Mouse (Mus musculus) granulocyte monocyte progenitor cell, adult 5-6 weeks (primary cell): ENCODE results near the gene Olfr1445. TPM values are rescaled to one million over a fixed set of nuclear protein-coding genes. Genes with fewer than 3 reads are reported as not detected.

Experiments
- ATAC-seq: replicated peaks from 2 replicates; pipeline ENCODE4 v1.8.0; 2016; ENCODE audit warnings: mild to moderate bottlenecking, moderate TSS enrichment, inconsistent platforms; ENCODE audit not compliant: poor library complexity, severe bottlenecking
- total RNA-seq, 2 experiments: library from RNA; stranded (forward) in 1 of 2; stranded (reverse) in 1 of 2; fragments of 200-712, 200-1000 nt in 1 of 2; fragments of >200 nt in 1 of 2; fragmentation: Nextera tagmentation in 1 of 2; gene quantifications; 2 replicates each; pipeline ENCODE4 v1.2.3; 2014 to 2017

The Olfr1445 gene
- total RNA-seq (2014; fragmentation: Nextera tagmentation) (not detected in 2 replicates), total RNA-seq (2017) (not detected in 2 replicates)

- ATAC-seq = no peak
Observed at GRCm38 (mm10) chr19:12883555-12883954, at the start of gene Olfr1445. TSS of gene Olfr1445 (plus strand) at chr19:12883855.

- ATAC-seq = no peak
Observed at GRCm38 (mm10) chr19:12838507-12838906, 45.1 kb upstream of the Olfr1445 start.

GRCm38 (mm10) chr19:12846382-12846781 lies 37.3 kb upstream of the Olfr1445 start, which contains the start of gene Gm5244:
TSS of gene Gm5244 (plus strand) at chr19:12846682.
- ATAC-seq = no peak

- no peak for ATAC-seq
Observed at GRCm38 (mm10) chr19:12856983-12857382, 26.7 kb upstream of the Olfr1445 start, which contains the start of gene Olfr1444. TSS of gene Olfr1444 (plus strand) at chr19:12857283.

GRCm38 (mm10) chr19:12893424-12893823 lies 9.8 kb downstream of the Olfr1445 start, which contains the start of gene Olfr1446:
TSS of gene Olfr1446 (minus strand) at chr19:12893524.
- no peak for ATAC-seq

GRCm38 (mm10) chr19:12903643-12904042 lies 20.0 kb downstream of the Olfr1445 start, which contains the start of gene Olfr1447:
TSS of gene Olfr1447 (minus strand) at chr19:12903743.
- ATAC-seq = no peak

- ATAC-seq = no peak
Observed at GRCm38 (mm10) chr19:12924319-12924718, 40.7 kb downstream of the Olfr1445 start, which contains the start of gene Olfr1448. TSS of gene Olfr1448 (minus strand) at chr19:12924419.

GRCm38 (mm10) chr19:12930540-12930939 lies 46.9 kb downstream of the Olfr1445 start, which contains the start of gene Olfr1449:
TSS of gene Olfr1449 (plus strand) at chr19:12930840.
- no peak for ATAC-seq

Other genes starting within 250 kb of the Olfr1445 start
- gene Olfr1442, start 213.4 kb upstream of the Olfr1445 start, total RNA-seq (2014; fragmentation: Nextera tagmentation) = not detected in 2 replicates
- gene Olfr1442, start 213.4 kb upstream of the Olfr1445 start, total RNA-seq (2017) = not detected in 2 replicates
- not detected in 2 replicates for gene Olfr1443, start 205.7 kb upstream of the Olfr1445 start, total RNA-seq (2014; fragmentation: Nextera tagmentation)
- not detected in 2 replicates for gene Olfr1443, start 205.7 kb upstream of the Olfr1445 start, total RNA-seq (2017)
- gene Keg1, start 188.1 kb upstream of the Olfr1445 start, total RNA-seq (2014; fragmentation: Nextera tagmentation) = not detected in 2 replicates
- not detected in 2 replicates for gene Keg1, start 188.1 kb upstream of the Olfr1445 start, total RNA-seq (2017)
- gene Cntf, start 118.2 kb upstream of the Olfr1445 start, total RNA-seq (2014; fragmentation: Nextera tagmentation) = 8.0 TPM in 1 of 2 replicates, not detected in the other
- gene Cntf, start 118.2 kb upstream of the Olfr1445 start, total RNA-seq (2017) = 1.2 and 1.4 TPM in 2 replicates
- 58.7 and 61.6 TPM in 2 replicates for gene Zfp91, start 87.7 kb upstream of the Olfr1445 start, total RNA-seq (2014; fragmentation: Nextera tagmentation)
- 89.3 and 100 TPM in 2 replicates for gene Zfp91, start 87.7 kb upstream of the Olfr1445 start, total RNA-seq (2017)
- 7.8 and 9.9 TPM in 2 replicates for gene Lpxn, start 87.7 kb upstream of the Olfr1445 start, total RNA-seq (2014; fragmentation: Nextera tagmentation)
- 6.4 and 10.6 TPM in 2 replicates for gene Lpxn, start 87.7 kb upstream of the Olfr1445 start, total RNA-seq (2017)
- gene Gm5244, start 37.2 kb upstream of the Olfr1445 start, total RNA-seq (2014; fragmentation: Nextera tagmentation) = not detected in 2 replicates
- gene Gm5244, start 37.2 kb upstream of the Olfr1445 start, total RNA-seq (2017) = not detected in 2 replicates
- not detected in 2 replicates for gene Olfr1444, start 26.6 kb upstream of the Olfr1445 start, total RNA-seq (2014; fragmentation: Nextera tagmentation)
- not detected in 2 replicates for gene Olfr1444, start 26.6 kb upstream of the Olfr1445 start, total RNA-seq (2017)
- not detected in 2 replicates for gene Olfr1446, start 9.7 kb downstream of the Olfr1445 start, total RNA-seq (2014; fragmentation: Nextera tagmentation)
- gene Olfr1446, start 9.7 kb downstream of the Olfr1445 start, total RNA-seq (2017) = not detected in 2 replicates
- gene Olfr1447, start 19.9 kb downstream of the Olfr1445 start, total RNA-seq (2014; fragmentation: Nextera tagmentation) = not detected in 2 replicates
- not detected in 2 replicates for gene Olfr1447, start 19.9 kb downstream of the Olfr1445 start, total RNA-seq (2017)
- not detected in 2 replicates for gene Olfr1448, start 40.6 kb downstream of the Olfr1445 start, total RNA-seq (2014; fragmentation: Nextera tagmentation)
- gene Olfr1448, start 40.6 kb downstream of the Olfr1445 start, total RNA-seq (2017) = not detected in 2 replicates
- not detected in 2 replicates for gene Olfr1449, start 47.0 kb downstream of the Olfr1445 start, total RNA-seq (2014; fragmentation: Nextera tagmentation)
- gene Olfr1449, start 47.0 kb downstream of the Olfr1445 start, total RNA-seq (2017) = not detected in 2 replicates
- gene Olfr1450, start 66.4 kb downstream of the Olfr1445 start, total RNA-seq (2014; fragmentation: Nextera tagmentation) = not detected in 2 replicates
- gene Olfr1450, start 66.4 kb downstream of the Olfr1445 start, total RNA-seq (2017) = not detected in 2 replicates
- gene Olfr1451, start 111.2 kb downstream of the Olfr1445 start, total RNA-seq (2014; fragmentation: Nextera tagmentation) = not detected in 2 replicates
- not detected in 2 replicates for gene Olfr1451, start 111.2 kb downstream of the Olfr1445 start, total RNA-seq (2017)
- gene Olfr1453, start 144.5 kb downstream of the Olfr1445 start, total RNA-seq (2014; fragmentation: Nextera tagmentation) = not detected in 2 replicates
- gene Olfr1453, start 144.5 kb downstream of the Olfr1445 start, total RNA-seq (2017) = not detected in 2 replicates
- not detected in 2 replicates for gene Olfr1454, start 176.8 kb downstream of the Olfr1445 start, total RNA-seq (2014; fragmentation: Nextera tagmentation)
- not detected in 2 replicates for gene Olfr1454, start 176.8 kb downstream of the Olfr1445 start, total RNA-seq (2017)
- gene Olfr1457, start 214.0 kb downstream of the Olfr1445 start, total RNA-seq (2014; fragmentation: Nextera tagmentation) = not detected in 2 replicates
- not detected in 2 replicates for gene Olfr1457, start 214.0 kb downstream of the Olfr1445 start, total RNA-seq (2017)
- not detected in 2 replicates for gene Olfr1458, start 222.9 kb downstream of the Olfr1445 start, total RNA-seq (2014; fragmentation: Nextera tagmentation)
- gene Olfr1458, start 222.9 kb downstream of the Olfr1445 start, total RNA-seq (2017) = not detected in 2 replicates